ENCODE assay signal across 22 mouse cellular contexts in genomic region chr1:125100596-125100995, GRCm38 (mm10).
"Had no signal": no experiment of that assay in that cellular context is flagged by ENCODE, and none has a peak within 500 bp of the region (broad histone marks: within the 10 kb centered on the region; RNA-seq: fewer than 3 reads in every experiment).

No protein-coding gene starts in this region.

- H3K9me3 ChIP-seq: liver, embryonic 15.5 days; lung, embryonic 15.5 days; midbrain, embryonic 13.5 days; neural tube, embryonic 13.5 days; neural tube, embryonic 15.5 days had no signal

- H3K27ac ChIP-seq: liver, embryonic 15.5 days; lung, embryonic 15.5 days; macrophage; midbrain, embryonic 13.5 days; neural tube, embryonic 13.5 days; neural tube, embryonic 15.5 days had no signal

- ATAC-seq: liver, postnatal 0 days; lung, postnatal 0 days; midbrain, embryonic 13.5 days; midbrain, embryonic 16.5 days had no signal

- H3K4me1 ChIP-seq: liver, embryonic 15.5 days; lung, embryonic 15.5 days; megakaryocyte, embryonic 14.5 days; midbrain, embryonic 13.5 days; neural tube, embryonic 13.5 days; neural tube, embryonic 15.5 days had no signal

- H3K27me3 ChIP-seq: liver, embryonic 15.5 days; lung, embryonic 15.5 days; megakaryocyte, embryonic 14.5 days; midbrain, embryonic 13.5 days; neural tube, embryonic 13.5 days; neural tube, embryonic 15.5 days had no signal

- H3K4me2 ChIP-seq: liver, embryonic 15.5 days; lung, embryonic 15.5 days; midbrain, embryonic 11.5 days; midbrain, embryonic 13.5 days; neural tube, embryonic 13.5 days; neural tube, embryonic 15.5 days had no signal

- DNase-seq: liver, postnatal 0 days; lung, adult 2 months; lung, postnatal 14 days; lung, postnatal 36 days; right cerebral cortex, adult 18-20 months; right cerebral cortex, postnatal 25 days; right cerebral cortex, postnatal 4 days; spleen, adult 18-20 months; thymus, adult 18-20 months; thymus, postnatal 14 days; thymus, postnatal 36 days had no signal

- H3K9ac ChIP-seq: liver, embryonic 15.5 days; liver, postnatal 0 days; lung, embryonic 15.5 days; midbrain, embryonic 13.5 days; neural tube, embryonic 13.5 days; neural tube, embryonic 15.5 days had no signal

- H3K4me3 ChIP-seq: liver, embryonic 15.5 days; lung, embryonic 15.5 days; megakaryocyte, embryonic 14.5 days; midbrain, embryonic 13.5 days; myocyte; neural tube, embryonic 13.5 days; neural tube, embryonic 15.5 days had no signal

- H3K36me3 ChIP-seq: liver, embryonic 15.5 days; lung, embryonic 15.5 days; midbrain, embryonic 13.5 days; neural tube, embryonic 13.5 days; neural tube, embryonic 15.5 days had no signal
